Mouse (Mus musculus) small intestine, adult 2 months (tissue): ENCODE results near the gene Tubg1. TPM values are rescaled to one million over a fixed set of nuclear protein-coding genes. Genes with fewer than 3 reads are reported as not detected.

Experiments
- H3K27ac ChIP-seq: fragments of 200-500 bp; 2 replicates; pipeline ENCODE4 v1.5.1; 2012; ENCODE audit warnings: low read depth, low read length, control low read depth, inconsistent platforms; ENCODE audit not compliant: insufficient read depth
- H3K27me3 ChIP-seq: fragments of 200-500 bp; 2 replicates; pipeline ENCODE4 v1.6.1; 2012; ENCODE audit warnings: mild to moderate bottlenecking, moderate library complexity, low read length, inconsistent platforms; ENCODE audit not compliant: control insufficient read depth, insufficient read depth
- H3K36me3 ChIP-seq: fragments of 200-500 bp; 2 replicates; pipeline ENCODE4 v1.6.1; 2012; ENCODE audit warnings: mild to moderate bottlenecking, low read length, control low read depth, inconsistent platforms; ENCODE audit not compliant: control insufficient read depth, insufficient read depth
- H3K4me1 ChIP-seq: fragments of 200-500 bp; 2 replicates; pipeline ENCODE4 v1.6.1; 2012; ENCODE audit warnings: low read length, inconsistent platforms, mixed read lengths; ENCODE audit not compliant: control insufficient read depth, insufficient read depth, insufficient read length
- H3K4me3 ChIP-seq: fragments of 200-500 bp; 2 replicates; pipeline ENCODE4 v1.5.1; 2012; ENCODE audit warnings: low read depth, mild to moderate bottlenecking, control low read depth, inconsistent platforms, low read length, moderate library complexity
- CTCF ChIP-seq: fragments of 200-500 bp; IDR thresholded peaks from 2 replicates; pipeline ENCODE4 v1.5.1; 2012; ENCODE audit warnings: low read depth, mild to moderate bottlenecking, control low read depth, inconsistent platforms, low read length, moderate library complexity, mixed read lengths; ENCODE audit not compliant: insufficient replicate concordance, insufficient read length; ENCODE audit errors: extremely low read depth
- POLR2A ChIP-seq: fragments of 200-500 bp; IDR thresholded peaks from 2 replicates; pipeline ENCODE4 v1.6.1; 2012; ENCODE audit warnings: low read depth, mild to moderate bottlenecking, control low read depth, inconsistent platforms, low read length, moderate library complexity
- WGBS: fragments of 180-500 bp; shearing (Covaris S2); methylation state at CpG from one replicate; pipeline ENCODE4 v1.1.7; 2018; 5-methylcytosine and 5-hydroxymethylcytosine counted together
- polyA plus RNA-seq: library from polyadenylated mRNA; depleted of rRNA; stranded (reverse); fragments of >200 nt; gene quantifications from 2 replicates; pipeline ENCODE4 v1.2.3, GENCODE M21; 2012

Tubg1 gene
- polyA plus RNA-seq, 1 experiment = 16.2 TPM

DNA sequence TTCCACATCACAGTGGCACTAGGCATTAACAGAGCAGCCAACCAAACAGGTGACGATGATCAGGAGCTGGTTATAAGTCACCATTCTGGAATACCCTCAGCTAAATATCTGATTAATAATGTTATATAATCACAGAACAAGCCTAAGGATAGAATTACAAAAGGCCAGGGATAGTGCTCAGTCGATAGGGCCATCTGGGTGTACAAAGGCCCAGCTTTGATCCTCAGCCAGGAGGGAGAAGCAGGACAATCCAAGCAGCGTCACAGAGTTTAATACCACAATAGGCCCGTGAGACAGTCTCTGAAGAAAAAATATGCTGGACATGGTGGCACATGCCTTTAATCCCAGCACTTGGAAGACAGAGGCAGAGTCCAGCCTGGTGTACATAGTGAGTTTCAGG lies 10.4 kb upstream of the Tubg1 start:
- WGBS = 78% methylated on average over 4 of the region's 4 CpGs
- H3K36me3 ChIP-seq = peaks cover 17% of the 10 kb centered on the region
- H3K27ac ChIP-seq = no peak overlapping the region
- H3K4me1 ChIP-seq = peaks cover 3% of the 10 kb centered on the region; the same call in 1 of the 2 replicates
- no peaks in the 10 kb centered on the region for H3K27me3 ChIP-seq
- no peak overlapping the region for H3K4me3 ChIP-seq
- TF ChIP-seq CTCF (no peak), POLR2A (no peak)

GRCm38 (mm10) chr11:101110708-101111107 lies 9.0 kb upstream of the Tubg1 start:
- peaks cover 5% of the 10 kb centered on the region; the same call in 1 of the 2 replicates for H3K4me1 ChIP-seq
- WGBS = 23% methylated on average over 5 of the region's 5 CpGs
- peaks cover 9% of the 10 kb centered on the region; the same call in 1 of the 2 replicates for H3K36me3 ChIP-seq
- no peaks in the 10 kb centered on the region for H3K27me3 ChIP-seq
- no peak overlapping the region for H3K4me3 ChIP-seq
- peak overlapping the region; percentile 73 for H3K27ac ChIP-seq
- TF ChIP-seq POLR2A = no peak
- no peak for TF ChIP-seq CTCF

DNA sequence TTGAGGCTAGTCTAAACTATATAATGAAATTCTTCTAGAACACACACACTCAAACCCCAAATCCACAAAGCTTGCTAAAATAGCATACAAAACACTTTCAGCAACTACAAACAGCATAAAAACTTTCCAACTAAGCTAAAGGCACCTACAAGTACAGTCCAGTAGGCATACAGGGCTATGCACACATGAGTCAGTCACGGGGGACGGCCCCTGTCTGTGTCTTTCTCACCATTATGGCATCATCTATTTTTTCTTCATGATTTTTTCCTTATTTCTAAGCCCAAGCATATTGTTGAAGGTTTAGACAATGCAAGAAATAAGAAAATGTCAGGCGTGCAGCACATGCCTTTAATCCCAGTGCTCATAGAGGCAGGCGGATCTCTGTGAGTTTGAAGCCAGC lies 8.6 kb upstream of the Tubg1 start:
- Histone ChIP-seq H3K27me3 (no peaks in the 10 kb centered on the region), H3K4me3 (no peak overlapping the region), H3K4me1 (peaks cover 6% of the 10 kb centered on the region; the same call in 1 of the 2 replicates), H3K36me3 (0 out of 2 replicates have a peak, but pooled peaks cover 7% of the 10 kb centered on the region), H3K27ac (peak overlapping the region; percentile 73; the same call in 1 of the 2 replicates)
- WGBS = 86% methylated on average over 4 of the region's 4 CpGs
- TF ChIP-seq CTCF = no peak
- TF ChIP-seq POLR2A = no peak

- peaks cover 7% of the 10 kb centered on the region for H3K4me1 ChIP-seq
- H3K27me3 ChIP-seq = no peaks in the 10 kb centered on the region
- TF ChIP-seq CTCF (no peak), POLR2A (no peak)
- 94% methylated on average over 3 of the region's 3 CpGs for WGBS
- no peak overlapping the region for H3K27ac ChIP-seq
- H3K36me3 ChIP-seq = peaks cover 11% of the 10 kb centered on the region
- H3K4me3 ChIP-seq = no peak overlapping the region
Observed at GRCm38 (mm10) chr11:101112186-101112585, 7.6 kb upstream of the Tubg1 start.

DNA sequence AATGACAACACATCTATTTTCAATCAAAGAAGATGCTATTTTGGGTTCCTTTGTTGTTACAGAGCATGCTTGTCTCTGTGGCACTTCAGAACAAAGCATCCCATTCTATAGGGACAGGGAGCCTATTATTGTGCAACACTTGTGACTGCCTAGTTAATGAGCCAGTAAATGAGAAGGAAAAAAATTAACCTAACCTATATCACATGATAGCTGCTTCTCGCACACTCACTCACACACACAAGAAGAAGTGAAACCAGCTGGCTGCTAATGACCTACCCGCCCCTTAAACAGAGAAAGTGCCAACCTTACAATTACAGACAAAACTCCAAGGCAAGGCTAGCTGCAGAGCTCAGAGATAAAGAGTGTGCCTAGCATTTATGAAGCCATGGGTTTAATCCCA lies 4.2 kb upstream of the Tubg1 start:
- Histone ChIP-seq H3K27ac (peak overlapping the region; percentile 5; the same call in 1 of the 2 replicates), H3K27me3 (no peaks in the 10 kb centered on the region), H3K4me3 (no peak overlapping the region), H3K4me1 (peaks cover 12% of the 10 kb centered on the region), H3K36me3 (peaks cover 8% of the 10 kb centered on the region)
- TF ChIP-seq POLR2A = no peak
- no peak for TF ChIP-seq CTCF
- WGBS = 14% methylated on average over 2 of the region's 2 CpGs

GRCm38 (mm10) chr11:101118105-101118504 lies 1.6 kb upstream of the Tubg1 start:
- Histone ChIP-seq H3K27ac (no peak overlapping the region), H3K4me3 (peak overlapping the region; percentile 21), H3K36me3 (peaks cover 4% of the 10 kb centered on the region), H3K27me3 (no peaks in the 10 kb centered on the region), H3K4me1 (peaks cover 13% of the 10 kb centered on the region)
- no peak for TF ChIP-seq CTCF
- TF ChIP-seq POLR2A = no peak
- WGBS = 12% methylated on average over 4 of the region's 4 CpGs

GRCm38 (mm10) chr11:101119131-101119760 lies 492 bp upstream of the Tubg1 start:
- Histone ChIP-seq H3K36me3 (peaks cover 6% of the 10 kb centered on the region), H3K27me3 (no peaks in the 10 kb centered on the region), H3K27ac (peak overlapping the region; percentile 47), H3K4me3 (peak overlapping the region; percentile 88), H3K4me1 (peaks cover 13% of the 10 kb centered on the region)
- TF ChIP-seq CTCF (no peak), POLR2A (no peak)
- WGBS = under 1% methylated on average over 39 of the region's 39 CpGs
